Mouse (Mus musculus) embryonic fibroblast, embryonic 13.5 days (primary cell): Measurements from ENCODE around the gene B9d2.

Experiments
- CTCF ChIP-seq: IDR thresholded peaks from 2 replicates; pipeline ENCODE4 v1.5.1; 2011; ENCODE audit warnings: mild to moderate bottlenecking, control low read depth, low read length, moderate library complexity, borderline replicate concordance; ENCODE audit not compliant: insufficient read depth
- POLR2A ChIP-seq: IDR thresholded peaks from 2 replicates; pipeline ENCODE4 v1.6.1; 2011; ENCODE audit warnings: low read depth, mild to moderate bottlenecking, control low read depth, low read length, moderate library complexity

GRCm38 (mm10) chr7:25718788-25719417 lies 38.3 kb downstream of the B9d2 start, which contains the start of gene Ccdc97:
- TF ChIP-seq CTCF (no peak), POLR2A (peak; percentile 74; the same call in 1 of the 2 replicates)
